Mouse (Mus musculus) heart, postnatal 14 days (tissue): ENCODE data around the gene Degs1. TPM values are rescaled to one million over a fixed set of nuclear protein-coding genes. Genes with fewer than 3 reads are reported as not detected.
A peak's percentile ranks its signal among the peaks of the same experiment; 100 is the strongest.
"Not testable (repeated sequence)": the region's sequence is repeated elsewhere in the genome, so short reads cannot be mapped to it uniquely, and the experiment has no call there.

Source experiments
- DNase-seq, 2 experiments: peaks; one replicate each; pipeline ENCODE4 v3.0.0; 2021 to 2022
- intact Hi-C: fragments of 180-260 bp; cut with DNase I; formaldehyde crosslinking; loops from one replicate; pipeline ENCODE4 v1.15.1; 2025
- long read RNA-seq, 2 experiments: library from polyadenylated mRNA; stranded (forward); transcript quantifications; one replicate each; pipeline ENCODE4 v2.0.0; 2021
- total RNA-seq, 2 experiments: library from RNA; stranded (reverse); gene quantifications; 2 replicates each; pipeline ENCODE4 v1.2.3; 2021

The Degs1 gene
- total RNA-seq = 10 to 100 TPM; 68.1 to 73.2 TPM
- long read RNA-seq, experiment 1, transcript Degs1-201 (3 exons, 2,048 nt) = major isoform, 167 of 174 reads
- long read RNA-seq, experiment 1, partial matches to known transcripts = 2 of 174 reads
- long read RNA-seq, experiment 1, other reads (novel, unspliced or antisense) = 5 of 174 reads
- long read RNA-seq, experiment 2, transcript Degs1-201 (3 exons, 2,048 nt) = major isoform, 144 of 155 reads
- long read RNA-seq, experiment 2, partial matches to known transcripts = 1 of 155 reads
- long read RNA-seq, experiment 2, other reads (novel, unspliced or antisense) = 10 of 155 reads

GRCm38 (mm10) chr1:182282091-182283075 is at the start of gene Degs1:
TSS of gene Degs1 (minus strand) at chr1:182282804.
- peak; percentile 97 to 99 for DNase-seq
- intact Hi-C loops = loop anchor here (2.0 to 10.0 kb wide), 2 partner anchors 58 to 138 kb away; partner anchors contain the start of gene Fbxo28

GRCm38 (mm10) chr1:182325919-182326318 is 43.3 kb upstream of the Degs1 start:
- DNase-seq = no peak
- intact Hi-C loops = no loop called here

- intact Hi-C loops = no loop called here
- no peak for DNase-seq
Observed at GRCm38 (mm10) chr1:182324552-182324951, 41.9 kb upstream of the Degs1 start.

- no peak for DNase-seq
- intact Hi-C loops = no loop called here
Observed at GRCm38 (mm10) chr1:182323139-182323538, 40.5 kb upstream of the Degs1 start.

GRCm38 (mm10) chr1:182314201-182314600 is 31.6 kb upstream of the Degs1 start:
- no peak for DNase-seq
- intact Hi-C loops = no loop called here

- no peak for DNase-seq
- intact Hi-C loops = no loop called here
Observed at GRCm38 (mm10) chr1:182313181-182313580, 30.6 kb upstream of the Degs1 start.

- intact Hi-C loops = no loop called here
- DNase-seq = no peak
Observed at GRCm38 (mm10) chr1:182311376-182311775, 28.8 kb upstream of the Degs1 start.

GRCm38 (mm10) chr1:182310316-182310715 is 27.7 kb upstream of the Degs1 start:
- no peak for DNase-seq
- intact Hi-C loops = no loop called here

- DNase-seq = no peak
- intact Hi-C loops = no loop called here
Observed at GRCm38 (mm10) chr1:182309403-182309802, 26.8 kb upstream of the Degs1 start.

GRCm38 (mm10) chr1:182302916-182303315 is 20.3 kb upstream of the Degs1 start:
- no peak for DNase-seq
- intact Hi-C loops = no loop called here

- DNase-seq = no peak
Observed at GRCm38 (mm10) chr1:182302176-182302870, 19.7 kb upstream of the Degs1 start.

GRCm38 (mm10) chr1:182297821-182298220 is 15.2 kb upstream of the Degs1 start:
- no peak for DNase-seq
- intact Hi-C loops = no loop called here

More at GRCm38 (mm10) chr1:182302176-182302870, 19.7 kb upstream of the Degs1 start:
- intact Hi-C loops = no loop called here

- intact Hi-C loops = no loop called here
- DNase-seq = no peak
Observed at GRCm38 (mm10) chr1:182297246-182297645, 14.6 kb upstream of the Degs1 start.

GRCm38 (mm10) chr1:182296816-182297215 is 14.2 kb upstream of the Degs1 start:
- intact Hi-C loops = no loop called here
- no peak for DNase-seq

GRCm38 (mm10) chr1:182296141-182296540 is 13.5 kb upstream of the Degs1 start:
- no peak for DNase-seq
- intact Hi-C loops = no loop called here

GRCm38 (mm10) chr1:182292291-182292690 is 9.7 kb upstream of the Degs1 start:
- DNase-seq = no peak
- intact Hi-C loops = no loop called here

GRCm38 (mm10) chr1:182290741-182291140 is 8.1 kb upstream of the Degs1 start:
- DNase-seq, intact Hi-C loops: not testable (repeated sequence)

GRCm38 (mm10) chr1:182289781-182290180 is 7.2 kb upstream of the Degs1 start:
- intact Hi-C loops = loop anchor here (10.0 kb wide), 1 partner anchor 145 kb away; no protein-coding TSS in a partner anchor
- no peak for DNase-seq

- no peak for DNase-seq
- intact Hi-C loops = loop anchor here (10.0 kb wide), 1 partner anchor 144 kb away; no protein-coding TSS in a partner anchor
Observed at GRCm38 (mm10) chr1:182288601-182289000, 6.0 kb upstream of the Degs1 start.

GRCm38 (mm10) chr1:182287781-182288180 is 5.2 kb upstream of the Degs1 start:
- intact Hi-C loops = loop anchor here (10.0 kb wide), 1 partner anchor 143 kb away; no protein-coding TSS in a partner anchor

More at GRCm38 (mm10) chr1:182287781-182288180, 5.2 kb upstream of the Degs1 start:
- peak in 1 of 2 experiments; percentile 10 for DNase-seq
